26 mouse cellular contexts compared by ENCODE assay signal in the genomic region with DNA sequence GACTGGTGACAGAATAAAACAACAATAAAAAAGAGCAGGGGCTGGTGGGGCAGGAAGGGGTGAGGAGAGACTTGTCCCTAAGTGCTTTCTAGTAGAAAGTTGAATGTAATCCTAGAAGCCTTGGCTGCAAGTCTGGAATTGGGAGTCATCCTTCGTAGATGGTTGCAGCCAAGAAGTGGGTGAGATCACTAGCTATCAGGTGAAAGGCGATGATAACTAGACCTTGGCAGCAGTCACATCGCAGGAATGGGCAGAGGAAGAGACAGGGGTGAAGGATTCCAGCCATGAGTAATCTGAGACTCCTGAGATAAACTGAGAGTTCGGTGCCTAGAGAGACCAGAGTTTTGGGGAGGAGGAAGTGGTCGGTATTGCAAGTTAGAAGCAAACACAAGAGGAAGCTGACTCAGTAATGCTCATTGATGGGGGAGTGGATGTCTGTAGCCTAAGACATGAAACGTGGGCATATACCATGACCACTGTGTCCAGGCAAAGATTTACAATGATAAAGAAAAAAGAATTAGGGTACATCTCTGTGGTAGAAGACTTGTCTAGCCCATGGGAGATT.
A peak's percentile ranks its signal among the peaks of the same experiment; 100 is the strongest.
DNase-seq lines count a peak whose midpoint lies in the region; ATAC-seq and TF ChIP-seq lines count a peak whose summit lies in the region.
"Had no signal": no experiment of that assay in that cellular context is flagged by ENCODE, and none has a peak within 500 bp of the region (broad histone marks: within the 10 kb centered on the region; RNA-seq: fewer than 3 reads in every experiment).

No protein-coding gene starts in this region.

- no peak overlapping the region for H3ac ChIP-seq in myocyte (ENCODE audit: control insufficient read depth, insufficient read length)

- dilution Hi-C loops in CH12.LX (cut with MboI; ENCODE audit: extremely low pct_ligation_motif_present, extremely low pct_unique_long_range_greater_than_20kb, low sequenced_read_pairs) = no loop called here

- H3K9ac ChIP-seq in heart, embryonic 13.5 days = no peak overlapping the region
- no peak overlapping the region for H3K9ac ChIP-seq in CH12.LX (ENCODE audit: insufficient read depth, low read depth)
- no peak overlapping the region for H3K9ac ChIP-seq in intestine, embryonic 15.5 days
- H3K9ac ChIP-seq: embryonic facial prominence, embryonic 15.5 days; limb, embryonic 15.5 days; liver, embryonic 14.5 days; lung, embryonic 15.5 days had no signal

- H3K27ac ChIP-seq in heart, embryonic 13.5 days (replicated peaks) = 0 out of 2 replicates have a peak overlapping the region, but pooled peaks have one; percentile 7
- H3K27ac ChIP-seq in CH12.LX (ENCODE audit: insufficient read depth, low read depth) = no peak overlapping the region
- no peak overlapping the region for H3K27ac ChIP-seq in intestine, embryonic 15.5 days
- H3K27ac ChIP-seq: embryonic facial prominence, embryonic 15.5 days; forebrain, embryonic 10.5 days; left cerebral cortex, adult 2 months; limb, embryonic 15.5 days; liver, embryonic 14.5 days; lung, embryonic 15.5 days; macrophage had no signal

- H3K4me3 ChIP-seq in heart, embryonic 13.5 days = no peak overlapping the region
- H3K4me3 ChIP-seq in CH12.LX (replicated peaks in 1 of 3; ENCODE audit: low read depth in 2 of 3, low read length in 2 of 3, poor library complexity in 1 of 3) = no peak overlapping the region
- no peak overlapping the region for H3K4me3 ChIP-seq in myocyte
- H3K4me3 ChIP-seq in intestine, embryonic 15.5 days (replicated peaks) = no peak overlapping the region
- H3K4me3 ChIP-seq: embryonic facial prominence, embryonic 15.5 days; forebrain, embryonic 10.5 days; left cerebral cortex, adult 2 months; limb, embryonic 15.5 days; lung, embryonic 15.5 days had no signal

- H3K27me3 ChIP-seq in heart, embryonic 13.5 days (replicated peaks) = no peaks in the 10 kb centered on the region
- H3K27me3 ChIP-seq in CH12.LX (replicated peaks) (no peaks in the 10 kb centered on the region), myocyte (ENCODE audit: control insufficient read depth, insufficient read depth, insufficient read length) (no peaks in the 10 kb centered on the region)
- 0 out of 2 replicates have a peak, but pooled peaks cover 3% of the 10 kb centered on the region for H3K27me3 ChIP-seq in intestine, embryonic 15.5 days (replicated peaks)
- H3K27me3 ChIP-seq: embryonic facial prominence, embryonic 15.5 days; limb, embryonic 15.5 days; lung, embryonic 15.5 days; Patski had no signal

- in situ Hi-C loops in CH12.LX (cut with MboI; ENCODE audit: low pct_ligation_motif_present, low pct_unique_long_range_greater_than_20kb, low sequenced_read_pairs) = no loop called here

- no peaks in the 10 kb centered on the region for H3K9me3 ChIP-seq in heart, embryonic 13.5 days
- no peaks in the 10 kb centered on the region for H3K9me3 ChIP-seq in CH12.LX (replicated peaks; ENCODE audit: low read length)
- no peaks in the 10 kb centered on the region for H3K9me3 ChIP-seq in intestine, embryonic 15.5 days
- H3K9me3 ChIP-seq: embryonic facial prominence, embryonic 15.5 days; forebrain, embryonic 10.5 days; limb, embryonic 15.5 days; lung, embryonic 15.5 days had no signal

- ATAC-seq in heart, embryonic 13.5 days (ENCODE audit: extremely low read depth, insufficient number of reproducible peaks, low FRiP score, low TSS enrichment) = no peak
- ATAC-seq in common myeloid progenitor, adult 5-6 weeks (replicated peaks; ENCODE audit: low read depth, poor library complexity, severe bottlenecking) = peak; percentile 62
- ATAC-seq in intestine, embryonic 15.5 days = no peak
- ATAC-seq: forebrain, embryonic 16.5 days; Patski had no signal

- no peak overlapping the region for H3K4me2 ChIP-seq in heart, embryonic 13.5 days
- H3K4me2 ChIP-seq in CH12.LX (ENCODE audit: insufficient read depth, low read depth, poor library complexity, severe bottlenecking) (no peak overlapping the region), myocyte (ENCODE audit: low read depth) (peak overlapping the region; percentile 37)
- no peak overlapping the region for H3K4me2 ChIP-seq in intestine, embryonic 15.5 days (replicated peaks)
- H3K4me2 ChIP-seq: embryonic facial prominence, embryonic 15.5 days; limb, embryonic 15.5 days; lung, embryonic 15.5 days; midbrain, embryonic 11.5 days had no signal

- intact Hi-C loops in heart, postnatal 14 days (cut with DNase I) = no loop called here

- H3K36me3 ChIP-seq in heart, embryonic 13.5 days = no peaks in the 10 kb centered on the region
- H3K36me3 ChIP-seq in CH12.LX (replicated peaks in 1 of 2; ENCODE audit: control insufficient read depth in 1 of 2, insufficient read depth in 1 of 2, low read length in 1 of 2) = no peaks in the 10 kb centered on the region
- H3K36me3 ChIP-seq in myocyte (ENCODE audit: control insufficient read depth, insufficient read depth) = no peaks in the 10 kb centered on the region
- H3K36me3 ChIP-seq in intestine, embryonic 15.5 days = no peaks in the 10 kb centered on the region
- H3K36me3 ChIP-seq: embryonic facial prominence, embryonic 15.5 days; forebrain, embryonic 10.5 days; limb, embryonic 15.5 days; lung, embryonic 15.5 days had no signal

- WGBS in heart, embryonic 13.5 days = 15% methylated on average over 6 of the region's 6 CpGs
- WGBS in intestine, embryonic 15.5 days = 46% methylated on average over 6 of the region's 6 CpGs

- no peak for TF ChIP-seq RAD21 in CH12.LX (IDR thresholded peaks at IDR 0.05; ENCODE audit: low read depth, low read length)

- TF ChIP-seq POLR2A in CH12.LX (IDR thresholded peaks at IDR 0.05; ENCODE audit: low read depth, low read length) (no peak), myocyte (IDR thresholded peaks at IDR 0.05; ENCODE audit: insufficient read length, low read depth) (no peak)

- H3K79me2 ChIP-seq in CH12.LX (replicated peaks; ENCODE audit: control insufficient read depth, extremely low read depth, insufficient read depth, poor library complexity, severe bottlenecking) (no peaks in the 10 kb centered on the region), myocyte (ENCODE audit: control insufficient read depth, insufficient read depth) (no peaks in the 10 kb centered on the region)

- TF ChIP-seq CTCF in CH12.LX (conservative IDR thresholded peaks at IDR 0.05 in 1 of 2, IDR thresholded peaks at IDR 0.05 in 1 of 2; ENCODE audit: low read depth in 2 of 2, low read length in 2 of 2) = no peak

- TF ChIP-seq EP300 in CH12.LX (IDR thresholded peaks at IDR 0.05; ENCODE audit: low read length) = no peak

- H3K4me1 ChIP-seq in heart, embryonic 13.5 days = peaks cover 32% of the 10 kb centered on the region
- H3K4me1 ChIP-seq in CH12.LX (ENCODE audit: control insufficient read depth in 1 of 2, insufficient read depth in 2 of 2) = peaks cover 0 to 5% of the 10 kb centered on the region in 2 experiments; a peak in 1 of 4 replicates
- peaks cover 19% of the 10 kb centered on the region; the same call in 1 of the 2 replicates for H3K4me1 ChIP-seq in intestine, embryonic 15.5 days (replicated peaks)
- H3K4me1 ChIP-seq: embryonic facial prominence, embryonic 15.5 days had no signal

- no peak for DNase-seq in heart, postnatal 14 days
- DNase-seq in CH12.LX (ENCODE audit: extremely low read depth) = peak; percentile 21
- no peak for DNase-seq in adrenal gland, adult 8-10 months
- DNase-seq: adrenal gland, adult 2 months; cerebellum, adult 11-12 months; cerebellum, postnatal 25 days; embryo, embryonic 11 days; gastrocnemius, postnatal 25 days; kidney, adult 11 months; layer of hippocampus, adult 9-11 months; left cerebral cortex, postnatal 4 days; retina, postnatal 1 day had no signal

TF ChIP-seq in CH12.LX, 34 proteins besides CTCF, POLR2A, EP300 and RAD21:
- TF ChIP-seq RCOR1 (conservative IDR thresholded peaks at IDR 0.05; ENCODE audit: low read depth, low read length) = no peak
- TF ChIP-seq ZMIZ1 (IDR thresholded peaks at IDR 0.05; ENCODE audit: low read depth, low read length) = no peak
- TF ChIP-seq E2F4 (IDR thresholded peaks at IDR 0.05; ENCODE audit: insufficient replicate concordance, low read depth, low read length) = no peak
- no peak for TF ChIP-seq USF1 (IDR thresholded peaks at IDR 0.05; ENCODE audit: low read depth, low read length)
- TF ChIP-seq ZC3H11A (IDR thresholded peaks at IDR 0.05; ENCODE audit: low read depth, low read length) = no peak
- no peak for TF ChIP-seq SMC3 (IDR thresholded peaks at IDR 0.05; ENCODE audit: low read depth, low read length)

TF ChIP-seq in myocyte, 11 proteins besides CTCF, POLR2A, EP300 and RAD21:
- TF ChIP-seq MYOD1 (IDR thresholded peaks at IDR 0.05; ENCODE audit: control insufficient read depth in 1 of 3, insufficient read length in 2 of 3, low read depth in 2 of 3) (peak in 1 of 3 experiments; percentile 40), CEBPB (IDR thresholded peaks at IDR 0.05; ENCODE audit: insufficient read depth, poor library complexity, severe bottlenecking) (peak; percentile 33; the same call in 1 of the 2 replicates), E2F4 (IDR thresholded peaks at IDR 0.05; ENCODE audit: insufficient read depth) (no peak), TCF3 (IDR thresholded peaks at IDR 0.05; ENCODE audit: insufficient read length, low read depth) (no peak), USF1 (IDR thresholded peaks at IDR 0.05; ENCODE audit: low read depth) (no peak), MAX (IDR thresholded peaks at IDR 0.05; ENCODE audit: low read depth) (no peak)
